Mouse (Mus musculus) A20 (cell line): ENCODE measurements around the gene Mas1.
A peak's percentile ranks its signal among the peaks of the same experiment; 100 is the strongest.

Experiments used
- DNase-seq: peaks from one replicate; pipeline ENCODE4 v3.0.0-alpha.2; 2011; ENCODE audit warnings: low read depth, low spot score

Mas1 gene

DNA sequence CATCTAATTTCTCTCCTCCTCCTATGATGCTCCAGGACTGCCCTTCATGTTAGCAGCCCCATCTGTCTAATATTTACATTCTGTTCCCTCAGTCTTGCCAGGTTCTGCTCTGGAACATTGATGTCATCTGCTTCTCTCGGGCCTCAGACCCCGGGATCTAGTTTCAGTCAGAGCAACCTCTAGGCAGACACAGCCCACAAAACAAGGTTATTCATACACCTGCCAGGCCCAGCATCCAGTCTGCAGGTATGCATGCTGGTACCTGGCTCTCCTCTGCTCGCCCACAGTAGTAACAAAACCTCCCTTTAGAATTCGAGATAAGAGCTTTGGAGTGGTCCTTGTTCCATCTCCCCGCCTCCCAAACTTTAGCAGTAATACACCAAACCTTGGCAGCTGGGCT, 37.6 kb downstream of the Mas1 start:
- no peak for DNase-seq

DNA sequence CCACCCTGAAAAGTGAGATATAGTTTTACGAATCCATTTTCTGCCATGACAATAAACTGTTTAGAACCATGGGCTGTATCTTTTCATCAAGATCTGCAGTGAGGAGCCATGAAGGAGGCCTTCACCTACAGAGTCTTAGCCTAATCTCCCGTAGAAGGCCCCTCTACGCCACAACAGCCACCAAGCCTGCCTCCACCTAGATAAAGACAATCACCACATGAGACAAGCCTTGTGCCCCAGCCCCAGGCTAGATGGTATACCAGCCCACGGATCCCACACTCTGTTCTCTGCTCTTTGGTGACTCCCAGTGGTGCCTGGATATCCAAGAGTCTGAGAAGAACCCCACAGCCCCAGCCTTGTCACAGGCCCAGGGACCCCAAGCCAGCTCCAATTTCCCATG, 52.1 kb downstream of the Mas1 start:
- DNase-seq = no peak

DNA sequence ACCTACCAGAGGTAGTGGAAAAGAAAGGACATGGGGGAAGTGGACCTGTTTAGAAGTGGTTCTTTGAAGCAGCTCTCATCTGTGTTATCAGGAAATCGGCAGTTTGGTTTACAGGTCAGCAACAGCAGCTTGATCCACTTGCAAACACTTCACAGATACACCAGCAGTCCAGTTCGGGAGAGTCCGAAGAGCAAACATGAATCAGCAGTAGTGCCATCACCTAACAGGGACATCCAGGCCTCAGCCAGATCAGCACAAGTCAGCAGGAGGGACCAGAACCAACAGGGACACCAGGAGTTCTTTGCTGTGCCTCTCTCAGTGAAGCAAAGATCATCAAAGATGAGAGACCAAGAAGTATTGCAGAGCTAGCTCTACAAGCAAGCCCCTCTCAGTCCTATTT, 53.4 kb downstream of the Mas1 start:
- no peak for DNase-seq

DNA sequence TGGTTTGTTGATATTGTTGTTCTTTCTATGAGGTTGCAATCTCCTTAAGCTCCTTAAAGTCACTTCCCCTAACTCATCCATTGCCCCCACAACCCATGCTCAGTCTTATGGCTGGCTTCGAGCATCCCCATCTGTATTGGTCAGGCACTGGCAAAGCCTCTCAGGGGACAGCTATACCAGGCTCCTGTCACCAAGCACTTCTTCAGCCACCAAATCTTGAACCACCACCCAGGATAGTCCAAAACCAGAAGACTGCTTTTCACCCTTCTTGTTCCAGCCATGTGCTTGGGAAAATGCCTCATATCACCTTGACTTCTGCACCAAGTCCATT, 57.0 kb downstream of the Mas1 start:
- DNase-seq = no peak

DNA sequence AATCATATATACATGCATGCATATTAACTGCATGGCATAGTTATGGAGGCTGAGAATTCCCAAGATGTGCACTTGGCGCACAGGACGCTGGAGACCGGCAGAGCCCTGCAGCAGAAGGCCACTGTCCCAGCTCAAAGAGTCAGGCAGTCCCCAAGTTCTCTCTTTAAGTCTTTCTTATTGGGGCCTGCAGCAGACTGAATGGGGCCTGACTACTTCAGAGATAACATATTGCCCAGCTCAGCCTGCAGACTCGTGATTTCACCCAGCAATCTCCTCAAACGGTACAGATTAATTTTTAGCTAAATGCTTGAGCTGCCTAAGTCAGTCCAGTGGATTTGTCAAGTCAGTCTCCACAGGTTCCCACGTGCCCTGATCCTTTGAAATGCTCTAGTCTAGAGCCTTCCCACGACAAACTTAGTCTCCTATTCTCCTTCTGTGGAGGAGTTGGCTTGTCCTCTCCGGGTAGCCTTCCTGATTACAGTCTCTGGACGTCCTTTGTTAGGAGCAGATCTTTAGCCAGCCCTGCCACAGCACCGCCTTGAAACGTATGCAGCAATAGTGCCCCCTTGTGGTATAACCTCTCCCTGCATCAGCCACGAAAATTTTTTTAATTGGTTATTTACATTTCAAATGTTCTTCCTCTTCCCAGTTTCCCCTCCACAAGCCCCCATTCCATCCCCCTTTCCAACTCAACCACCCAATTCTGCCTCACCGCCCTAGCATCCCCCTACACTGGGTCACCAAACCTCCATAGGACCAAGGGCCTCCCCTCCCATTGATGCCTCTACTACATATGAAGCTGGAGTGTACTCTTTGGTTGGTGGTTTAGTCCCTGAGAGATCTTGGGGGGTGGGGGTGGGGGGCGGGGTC, 57.6 kb downstream of the Mas1 start:
- peak; percentile 71 for DNase-seq

DNA sequence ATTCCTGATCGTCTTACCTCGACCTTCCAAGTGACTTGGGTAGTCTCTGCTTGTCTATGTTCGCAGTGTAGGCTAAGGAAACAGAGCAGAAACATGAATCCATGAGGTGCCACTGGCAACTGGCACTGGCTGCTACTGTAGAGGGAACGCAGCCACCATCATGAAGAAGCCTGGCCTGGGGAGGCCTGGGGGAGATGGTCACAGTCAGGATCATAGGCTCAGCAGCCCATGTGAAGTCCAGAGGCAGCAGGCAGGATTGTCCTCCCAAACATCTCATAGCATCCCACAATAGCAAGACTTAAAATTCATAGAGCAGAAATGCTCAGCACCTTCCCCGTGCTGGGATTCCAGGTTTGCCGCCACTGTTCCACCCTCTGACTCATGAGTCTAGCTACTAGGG, 59.1 kb downstream of the Mas1 start:
- no peak for DNase-seq

DNA sequence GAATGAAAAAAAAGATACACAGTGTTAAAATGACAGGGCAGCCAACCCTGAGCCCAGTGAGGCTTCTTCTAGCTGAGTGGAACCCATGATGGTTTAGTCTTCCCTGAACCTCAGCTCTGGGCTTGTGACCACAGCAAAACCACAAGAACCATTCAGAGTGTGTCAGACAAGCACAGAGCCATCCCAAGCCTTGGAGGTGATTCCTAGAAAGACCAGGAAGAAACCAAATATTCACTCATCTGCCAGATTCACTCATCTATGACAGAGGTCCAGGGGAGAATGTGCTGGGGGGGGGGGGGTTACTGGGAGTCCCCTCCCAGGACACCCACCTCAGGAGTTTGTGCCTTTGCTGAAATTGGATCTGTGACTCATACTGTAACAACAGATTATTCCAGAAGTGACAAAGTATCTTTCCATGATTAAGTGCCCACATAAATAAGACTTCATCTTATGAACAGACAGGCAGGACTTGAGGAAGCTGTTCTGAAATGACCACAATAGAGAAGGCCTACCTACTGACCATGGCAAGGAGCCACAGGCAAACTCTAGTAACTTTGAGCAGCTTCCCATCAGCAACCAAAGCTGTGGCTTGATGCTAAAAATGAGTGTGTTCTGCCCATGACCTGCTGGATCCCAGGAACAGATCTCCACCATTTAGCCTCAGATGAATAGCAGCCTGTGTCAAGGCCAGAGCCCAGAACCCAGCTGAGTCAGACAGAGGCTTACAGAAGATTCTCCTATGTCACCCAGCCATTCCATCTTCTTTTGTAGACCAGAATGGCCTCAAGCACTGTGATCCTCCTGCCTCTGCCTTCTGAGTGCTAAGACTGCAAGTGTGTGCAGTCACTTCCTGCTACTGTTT, 63.1 kb downstream of the Mas1 start:
- DNase-seq = no peak

DNA sequence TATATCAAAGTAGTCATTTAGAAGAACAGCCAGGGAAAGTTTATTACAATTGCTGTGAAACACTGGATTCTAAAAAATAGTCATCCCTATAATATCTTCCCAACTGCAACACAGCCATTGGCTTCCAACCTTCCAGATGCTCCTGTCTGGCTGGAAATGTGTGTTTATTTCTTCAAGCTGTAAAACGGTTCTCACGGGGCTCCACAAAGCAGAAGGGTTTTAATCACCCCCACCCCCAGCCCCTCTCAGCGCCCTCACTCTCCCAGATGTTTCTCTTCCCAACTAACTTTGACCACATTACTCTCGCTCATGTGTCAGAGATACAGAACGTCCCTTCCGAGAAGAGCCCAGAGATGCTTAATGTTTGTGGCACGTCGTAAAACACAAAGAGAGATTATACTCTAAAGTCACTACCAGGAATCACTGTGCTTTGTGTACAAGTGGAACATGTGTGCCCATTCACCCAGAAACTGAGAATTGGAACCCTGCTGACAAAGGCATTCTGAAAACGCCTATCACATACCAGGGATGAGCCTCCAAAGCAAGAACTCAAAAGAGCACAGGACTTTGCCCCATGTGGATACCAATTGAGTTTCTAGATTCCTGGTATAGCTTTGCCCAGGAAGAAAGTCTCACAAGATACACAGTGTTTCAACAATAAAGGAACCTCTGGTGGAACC, 65.9 kb downstream of the Mas1 start:
- DNase-seq = no peak

DNA sequence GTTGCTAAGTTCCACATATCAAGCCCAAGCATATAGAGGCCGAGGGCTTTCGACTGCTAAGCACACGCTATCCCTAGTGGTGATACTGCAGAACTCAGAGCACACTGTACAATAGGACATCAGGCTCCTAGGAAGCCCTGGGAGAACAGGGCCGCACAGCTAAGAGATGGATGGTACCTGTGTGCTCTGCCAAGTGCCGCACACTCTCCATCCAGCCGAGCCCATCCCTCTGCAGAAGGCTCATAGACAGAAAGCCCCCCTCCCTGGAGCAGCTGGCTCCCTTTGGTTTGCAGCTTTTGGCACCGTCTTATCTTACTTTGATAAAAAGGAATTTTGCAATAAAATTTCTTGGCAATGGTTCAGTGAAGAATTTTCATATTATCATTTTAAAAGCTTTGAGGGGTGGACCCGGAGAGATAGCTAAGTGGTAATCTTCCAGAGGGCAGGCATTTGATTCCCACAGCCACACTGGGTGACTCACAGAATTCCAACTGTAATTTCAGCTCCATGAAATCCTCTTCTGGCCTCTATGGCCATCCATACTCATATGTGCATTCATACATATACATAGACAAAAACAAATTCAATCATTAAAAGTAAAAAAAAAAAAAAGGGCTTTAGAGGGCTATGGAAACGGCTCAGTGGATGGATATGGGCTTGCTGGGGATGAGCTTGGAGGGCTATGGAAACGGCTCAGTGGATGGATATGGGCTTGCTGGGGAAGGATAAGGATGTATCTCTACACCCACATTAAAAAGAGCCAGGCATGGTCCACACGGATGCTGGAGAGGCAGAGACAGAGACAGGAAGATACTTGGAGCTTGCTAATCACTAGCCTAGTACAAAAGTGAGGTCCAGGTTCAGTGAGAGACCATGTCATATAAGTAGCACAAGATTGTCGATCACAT, 68.3 kb downstream of the Mas1 start:
- no peak for DNase-seq

DNA sequence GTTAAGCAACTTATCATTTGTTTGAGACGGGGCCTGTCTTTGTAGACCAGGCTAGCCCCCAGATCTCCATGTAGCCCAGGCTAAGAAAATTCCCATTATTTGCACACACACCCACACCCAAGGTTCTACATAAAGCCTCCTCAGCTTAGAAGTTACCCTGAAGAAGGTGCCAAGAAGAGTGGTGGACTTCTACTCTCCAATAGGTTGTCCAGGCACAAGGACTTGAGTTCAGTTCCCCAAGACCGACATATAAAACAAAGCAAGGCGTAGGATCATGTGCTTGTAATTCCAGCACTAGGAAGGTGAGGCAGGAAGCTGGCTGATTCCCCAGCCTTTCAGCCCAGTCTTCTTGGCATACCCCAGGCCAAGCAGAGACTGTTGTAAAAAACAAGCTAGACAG, 69.4 kb downstream of the Mas1 start:
- DNase-seq = no peak

DNA sequence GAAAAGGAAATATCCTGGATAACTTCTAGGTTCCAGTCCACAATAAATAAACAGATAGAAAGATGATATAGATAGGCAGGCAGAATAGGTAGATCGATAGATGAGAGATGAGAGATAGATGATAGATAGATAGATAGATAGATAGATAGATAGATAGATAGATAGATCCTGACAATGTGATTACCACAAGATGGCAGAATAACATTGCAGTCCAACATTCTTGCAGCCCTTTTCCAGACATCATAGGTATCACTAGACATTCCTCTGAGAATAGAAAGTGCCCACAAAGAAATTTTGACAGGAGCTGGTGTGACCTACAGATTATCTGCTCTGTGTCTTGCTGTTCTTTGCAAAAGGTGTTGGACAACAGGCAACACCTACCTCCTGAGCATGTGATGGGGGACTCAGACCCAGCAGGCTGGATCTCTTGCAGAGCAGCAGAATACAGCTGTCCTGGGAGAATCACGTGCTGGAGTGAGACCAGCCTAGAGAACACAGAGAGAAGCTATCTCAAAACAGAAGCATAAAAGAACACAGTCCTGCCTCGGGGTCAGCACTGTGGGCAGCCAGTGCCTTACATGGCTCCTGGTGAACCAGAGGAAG, 70.4 kb downstream of the Mas1 start:
- DNase-seq = no peak

DNA sequence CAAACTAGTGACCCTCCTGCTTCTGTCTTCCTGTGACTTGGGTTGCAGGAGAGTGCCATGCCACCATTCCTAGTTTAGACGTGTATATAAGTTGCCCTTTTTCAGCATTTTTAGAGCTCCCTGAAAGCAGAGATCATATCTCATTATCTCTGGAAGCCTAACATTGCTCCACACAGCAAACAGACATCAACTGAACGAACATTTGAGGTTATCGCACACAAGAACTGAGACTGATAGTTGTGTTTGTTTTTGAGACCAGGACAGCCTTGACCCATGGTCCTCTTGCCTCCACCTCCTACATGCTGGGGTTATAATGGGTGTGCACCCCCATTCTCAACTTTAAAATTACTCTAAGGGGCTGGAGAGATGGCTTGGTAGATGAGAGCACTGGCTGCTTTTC, 71.3 kb downstream of the Mas1 start:
- no peak for DNase-seq

DNA sequence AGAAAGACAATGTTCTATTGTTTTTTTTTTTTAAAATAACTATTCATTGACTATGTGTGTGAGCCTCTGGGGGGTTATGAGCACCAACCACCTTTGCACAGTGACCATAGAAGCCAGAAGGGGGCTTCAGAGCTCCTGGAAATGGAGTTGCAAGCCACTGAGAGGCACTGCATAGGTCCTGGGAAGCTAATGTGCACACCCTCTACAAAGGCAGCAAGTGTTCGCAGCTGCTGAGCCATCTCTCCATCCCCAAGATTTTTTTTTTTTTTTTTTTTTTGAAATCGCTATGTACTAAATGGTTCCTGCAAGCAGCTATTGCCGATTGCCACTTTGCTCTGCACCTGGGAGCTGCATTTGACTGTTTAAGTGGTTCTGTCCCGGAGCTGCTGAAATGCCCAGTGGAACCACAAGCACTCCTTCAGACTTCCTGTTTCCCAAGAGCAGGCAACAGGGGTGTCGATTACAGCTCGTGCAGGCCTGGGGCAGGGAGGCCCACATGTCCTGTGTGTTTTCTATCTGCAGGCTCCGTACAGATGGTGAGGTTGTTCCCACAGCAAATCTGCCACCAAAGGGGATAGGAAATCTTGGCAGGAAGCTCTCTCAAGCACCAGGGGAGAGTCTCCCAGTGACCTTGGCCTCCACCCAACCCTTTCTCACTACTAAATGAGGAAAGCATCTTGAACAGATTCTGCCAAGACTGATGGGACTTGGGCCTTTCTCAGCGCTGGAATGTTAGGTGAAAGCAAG, 74.1 kb downstream of the Mas1 start:
- no peak for DNase-seq

DNA sequence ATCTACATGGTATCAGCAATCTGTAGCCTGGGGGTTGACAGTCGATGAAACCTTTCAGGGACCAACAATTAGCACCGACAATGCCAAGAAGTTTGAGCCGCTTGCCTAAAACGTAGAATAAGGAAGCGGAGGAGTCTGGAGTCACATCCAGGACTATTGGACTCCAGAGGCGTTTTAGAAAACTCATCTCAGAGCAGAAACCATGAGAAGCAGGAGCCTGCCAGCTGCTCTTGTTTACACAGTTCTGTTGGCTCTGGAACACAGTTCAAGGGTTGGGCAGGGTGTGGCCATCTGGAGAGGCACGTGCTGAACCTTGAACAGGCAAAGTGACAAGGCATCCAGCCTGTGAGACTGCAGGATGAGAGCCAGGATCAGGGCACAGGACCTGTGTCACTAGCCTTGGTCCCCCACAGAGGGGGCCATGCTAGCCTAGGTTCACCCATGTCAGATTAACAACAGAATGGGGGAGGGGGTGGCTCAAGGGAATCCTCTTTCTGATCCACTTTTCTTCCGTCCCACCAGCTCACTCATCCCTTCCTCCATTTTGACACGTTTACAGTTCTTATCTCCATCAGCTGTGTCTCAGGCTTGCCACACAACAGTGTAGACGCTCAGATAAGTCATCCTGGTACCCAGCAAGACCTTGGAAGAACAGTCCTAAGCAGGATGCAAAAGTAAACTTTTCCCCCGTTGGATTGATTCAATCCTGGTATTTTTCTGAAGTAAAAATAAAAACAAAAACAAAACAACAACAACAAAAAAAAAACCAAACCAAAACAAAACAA, 75.3 kb downstream of the Mas1 start:
- no peak for DNase-seq

DNA sequence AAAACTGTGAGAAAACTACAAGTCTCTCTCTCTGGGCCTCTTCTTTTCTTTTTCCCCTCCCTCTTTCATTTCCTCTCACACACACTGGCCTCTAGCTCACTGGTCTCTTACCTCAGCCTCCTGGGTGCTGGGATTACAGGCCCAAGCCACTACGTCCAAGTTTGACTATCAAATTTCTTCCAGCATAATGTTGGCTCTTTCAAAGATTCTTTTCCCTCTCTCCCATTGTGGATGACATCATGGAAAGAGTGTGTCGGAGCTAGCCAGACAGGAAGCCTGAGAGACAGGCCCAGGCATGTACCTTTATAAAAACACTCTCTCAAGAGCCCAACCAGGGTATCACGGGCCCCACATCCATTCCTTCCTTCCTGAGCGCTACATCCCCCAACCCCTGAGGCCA, 76.5 kb downstream of the Mas1 start:
- DNase-seq = no peak

DNA sequence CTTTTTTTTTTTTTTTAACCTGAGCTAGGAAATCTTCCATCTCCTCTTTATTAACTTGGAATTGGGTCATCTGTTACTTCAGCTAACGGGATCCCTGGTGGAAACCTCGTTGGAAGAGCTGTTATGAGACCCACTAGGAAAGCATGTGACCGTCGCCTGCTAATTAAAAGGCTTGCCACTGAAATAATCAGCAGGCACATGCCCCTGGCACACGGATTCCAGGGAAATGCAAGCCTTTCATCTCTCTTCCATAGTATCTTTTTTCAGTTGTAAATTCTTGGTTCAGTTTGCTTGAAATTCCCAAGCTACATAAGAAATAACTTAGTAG, 76.9 kb downstream of the Mas1 start:
- DNase-seq = no peak
